Mouse (Mus musculus) heart, embryonic 16.5 days (tissue): ENCODE measurements around the gene Aff3. TPM values are rescaled to one million over a fixed set of nuclear protein-coding genes. Genes with fewer than 3 reads are reported as not detected.
A peak's percentile ranks its signal among the peaks of the same experiment; 100 is the strongest.

ENCODE experiments used
- ATAC-seq: fragments of 200-750 bp; cut with Nextera tagmentation; replicated peaks from 2 replicates; pipeline ENCODE4 v1.8.0; 2017; ENCODE audit warnings: moderate number of reproducible peaks; ENCODE audit not compliant: insufficient read depth, low FRiP score; ENCODE audit errors: extremely low read depth
- H3K27ac ChIP-seq: fragments of 300-500 bp; sonication (generic); 2 replicates; pipeline ENCODE4 v1.5.1; 2014; ENCODE audit warnings: mild to moderate bottlenecking, low read length, control low read depth, moderate library complexity
- H3K27me3 ChIP-seq: fragments of 300-500 bp; sonication (generic); 2 replicates; pipeline ENCODE4 v1.6.1; 2014; ENCODE audit warnings: low read length, mixed read lengths; ENCODE audit not compliant: control insufficient read depth, insufficient read depth
- H3K36me3 ChIP-seq: fragments of 300-500 bp; sonication (generic); 2 replicates; pipeline ENCODE4 v1.6.1; 2014; ENCODE audit not compliant: control insufficient read depth, insufficient read depth
- H3K4me1 ChIP-seq: fragments of 300-500 bp; sonication (generic); 2 replicates; pipeline ENCODE4 v1.6.1; 2014; ENCODE audit warnings: low read length, mixed read lengths; ENCODE audit not compliant: control insufficient read depth, insufficient read depth
- H3K4me2 ChIP-seq: fragments of 300-500 bp; sonication (generic); 2 replicates; pipeline ENCODE4 v1.6.1; 2014; ENCODE audit warnings: low read depth, mild to moderate bottlenecking, control low read depth, low read length
- H3K4me3 ChIP-seq: fragments of 300-500 bp; sonication (generic); 2 replicates; pipeline ENCODE4 v1.5.1; 2014; ENCODE audit warnings: mild to moderate bottlenecking, control low read depth, low read length
- H3K9ac ChIP-seq: fragments of 300-500 bp; sonication (generic); 2 replicates; pipeline ENCODE4 v1.6.1; 2014; ENCODE audit warnings: low read length, control low read depth
- H3K9me3 ChIP-seq: fragments of 300-500 bp; sonication (generic); replicated peaks from 2 replicates; pipeline ENCODE4 v1.6.1; 2016; ENCODE audit warnings: low read length; ENCODE audit not compliant: control insufficient read depth
- WGBS: fragments of 180-500 bp; shearing (Covaris S2); extraction: QIAGEN DNeasy Blood & Tissue Kit; methylation state at CpG from one replicate; pipeline ENCODE4 v1.1.7; 2014; 5-methylcytosine and 5-hydroxymethylcytosine counted together
- polyA plus RNA-seq: library from polyadenylated mRNA; unstranded; fragments of >200 nt; fragmentation: Nextera tagmentation; extraction: Ambion mirVana; gene quantifications from 2 replicates; pipeline ENCODE4 v1.2.1, GENCODE M21; 2015

Aff3 gene
- polyA plus RNA-seq, 1 experiment from 2014 or later: 2.2 TPM

DNA sequence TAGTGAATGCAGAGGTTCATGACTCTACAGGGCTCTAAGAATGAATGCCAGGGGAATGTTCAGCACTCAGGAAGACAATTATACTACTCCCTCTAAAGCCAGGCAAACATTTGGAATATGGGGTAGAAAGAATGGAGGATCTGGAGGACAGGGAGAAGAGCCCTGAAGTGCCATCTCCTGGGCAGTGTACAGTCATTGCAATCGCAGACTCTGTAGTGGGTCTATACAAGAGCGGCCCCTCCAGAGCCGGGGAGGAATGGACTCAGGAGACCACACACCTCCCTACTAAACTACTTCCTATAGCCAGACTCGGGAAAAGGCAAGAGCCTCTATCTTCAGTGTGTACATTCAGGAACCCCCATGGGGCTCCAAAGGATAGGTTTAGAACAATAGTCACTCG lies 25.1 kb downstream of the Aff3 start:
- H3K4me3 ChIP-seq: no peak overlapping the region
- H3K4me1 ChIP-seq: no peaks in the 10 kb centered on the region
- H3K36me3 ChIP-seq: no peaks in the 10 kb centered on the region
- 69% methylated on average over 5 of the region's 5 CpGs for WGBS
- no peak overlapping the region for H3K9ac ChIP-seq
- H3K9me3 ChIP-seq: no peaks in the 10 kb centered on the region
- no peak overlapping the region for H3K4me2 ChIP-seq
- H3K27me3 ChIP-seq: no peaks in the 10 kb centered on the region
- ATAC-seq: no peak
- no peak overlapping the region for H3K27ac ChIP-seq

DNA sequence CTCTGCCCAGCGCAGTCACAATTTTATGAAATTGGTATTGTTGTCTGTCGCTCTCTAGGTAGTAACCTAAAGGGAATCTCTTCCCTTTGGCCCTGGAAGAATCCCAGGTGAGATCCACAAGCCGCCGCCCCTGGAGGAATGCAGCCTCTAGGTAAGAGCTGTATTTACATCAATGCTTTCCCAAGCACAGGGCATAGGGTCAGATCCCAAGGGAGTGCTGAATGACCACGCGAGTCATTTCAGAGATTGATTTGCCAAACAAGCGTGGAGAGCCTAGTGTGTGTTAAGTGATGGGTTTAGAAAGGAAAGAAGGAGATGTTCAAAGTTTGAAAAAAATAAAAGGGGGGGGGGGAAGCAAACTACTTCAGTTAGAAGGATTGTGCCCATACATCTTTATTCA lies 29.2 kb downstream of the Aff3 start:
- WGBS: 73% methylated on average over 7 of the region's 7 CpGs
- H3K27ac ChIP-seq: no peak overlapping the region
- ATAC-seq: no peak

DNA sequence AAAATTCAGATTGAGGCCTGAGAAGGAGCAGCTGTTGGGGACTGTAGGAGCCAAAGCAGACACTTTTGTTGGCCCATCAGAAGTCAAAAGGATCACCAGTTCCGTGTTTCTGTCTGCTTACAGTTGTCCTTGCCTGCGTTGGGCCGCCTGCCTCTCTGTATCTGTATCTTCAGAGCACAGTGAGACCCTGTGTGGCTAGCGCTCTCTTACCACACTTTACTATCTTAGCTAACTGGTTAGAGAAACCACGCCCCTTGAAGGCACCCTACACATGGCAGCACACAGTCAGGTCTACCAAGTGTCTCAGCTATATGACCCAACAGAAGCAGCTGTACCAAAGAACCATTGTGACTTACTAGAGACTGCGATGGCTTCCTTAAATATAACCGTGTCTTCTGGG lies 30.7 kb downstream of the Aff3 start:
- H3K27me3 ChIP-seq: peaks cover 10% of the 10 kb centered on the region
- no peaks in the 10 kb centered on the region for H3K4me1 ChIP-seq
- no peaks in the 10 kb centered on the region for H3K9me3 ChIP-seq
- no peaks in the 10 kb centered on the region for H3K36me3 ChIP-seq
- no peak overlapping the region for H3K4me2 ChIP-seq
- H3K4me3 ChIP-seq: no peak overlapping the region
- no peak for ATAC-seq
- no peak overlapping the region for H3K27ac ChIP-seq
- 87% methylated on average over 7 of the region's 7 CpGs for WGBS
- H3K9ac ChIP-seq: no peak overlapping the region

More for the DNA sequence above, 29.2 kb downstream of the Aff3 start:
- Histone ChIP-seq H3K36me3 (no peaks in the 10 kb centered on the region), H3K27me3 (peaks cover 6% of the 10 kb centered on the region; the same call in 1 of the 2 replicates), H3K9ac (no peak overlapping the region), H3K9me3 (no peaks in the 10 kb centered on the region), H3K4me1 (no peaks in the 10 kb centered on the region), H3K4me3 (no peak overlapping the region), H3K4me2 (no peak overlapping the region)

DNA sequence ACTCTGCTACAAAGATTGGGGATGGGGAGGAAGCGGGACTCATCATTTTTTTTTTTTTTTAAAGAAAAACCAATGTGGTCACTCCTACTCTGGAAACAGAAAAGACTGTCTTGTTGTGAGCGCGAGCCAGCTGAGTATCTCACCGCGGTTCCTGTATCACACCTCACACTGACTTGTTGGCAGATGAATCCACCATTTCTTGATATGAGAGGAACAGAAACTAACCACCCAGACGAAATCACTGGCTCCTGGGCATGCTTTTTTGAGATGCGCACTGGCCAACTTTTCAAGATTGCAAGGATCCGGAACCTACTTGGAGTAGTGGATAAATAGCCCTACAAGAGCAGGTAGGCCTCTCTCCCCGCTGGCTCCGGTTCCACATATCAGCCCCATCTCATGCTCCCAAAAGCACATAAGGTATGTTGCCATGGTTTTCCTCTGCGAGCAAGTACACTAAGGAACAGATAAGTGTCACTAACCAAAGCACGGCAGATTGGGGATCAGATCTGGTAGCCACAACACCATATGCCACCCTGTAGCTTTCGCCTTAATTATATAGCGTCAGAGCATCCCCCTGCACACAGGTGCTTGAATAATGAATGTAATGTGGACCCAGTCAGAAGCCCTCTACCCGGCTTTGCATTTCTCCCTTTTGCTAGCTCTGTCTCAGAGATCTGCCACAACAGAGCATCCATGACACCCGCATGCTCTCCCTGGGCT lies 32.1 kb downstream of the Aff3 start:
- 84% methylated on average over 16 of the region's 16 CpGs for WGBS
- Histone ChIP-seq H3K9me3 (no peaks in the 10 kb centered on the region), H3K4me1 (peaks cover 2% of the 10 kb centered on the region; the same call in 1 of the 2 replicates), H3K4me3 (no peak overlapping the region), H3K36me3 (no peaks in the 10 kb centered on the region), H3K4me2 (no peak overlapping the region), H3K27me3 (peaks cover 18% of the 10 kb centered on the region), H3K27ac (no peak overlapping the region), H3K9ac (no peak overlapping the region)
- no peak for ATAC-seq

DNA sequence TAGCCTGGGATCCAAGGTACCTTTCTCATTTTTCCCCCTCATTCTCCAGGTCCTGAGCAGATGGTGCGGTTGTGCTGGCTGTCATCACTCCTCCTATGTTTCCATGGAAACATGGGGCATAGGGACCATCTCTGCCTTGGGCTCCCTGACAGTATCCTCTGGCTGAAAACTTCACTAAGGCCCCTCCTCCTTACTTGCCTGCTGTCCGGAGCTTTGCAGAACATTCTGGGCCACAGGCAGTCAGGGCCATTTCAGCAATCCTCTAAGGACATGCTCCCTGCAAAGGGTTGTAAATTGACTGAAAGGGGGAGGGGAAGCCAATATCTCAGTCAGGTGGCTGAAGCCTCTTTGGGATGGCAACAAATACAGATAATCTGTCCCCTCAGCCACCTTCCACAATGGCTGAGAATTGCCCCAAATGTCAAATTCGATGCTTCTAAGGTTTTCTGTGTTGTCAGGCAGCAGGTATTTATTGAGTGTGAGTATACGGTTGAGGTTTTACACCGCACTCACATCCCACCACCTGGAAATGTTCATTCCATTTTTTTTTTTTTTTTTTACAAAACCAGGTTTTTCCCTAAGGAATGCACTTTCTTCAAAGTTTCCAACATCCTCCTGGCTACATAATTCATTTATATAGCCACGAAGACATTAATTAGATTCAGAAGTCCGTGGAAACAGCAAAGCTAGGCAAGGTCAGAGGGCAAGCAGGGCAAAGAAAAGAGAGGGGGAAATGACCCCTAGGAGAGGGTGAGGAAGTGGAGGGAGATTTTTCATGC lies 33.1 kb downstream of the Aff3 start:
- ATAC-seq: no peak
- Histone ChIP-seq H3K9me3 (no peaks in the 10 kb centered on the region), H3K4me1 (peaks cover 2% of the 10 kb centered on the region), H3K4me3 (no peak overlapping the region), H3K9ac (no peak overlapping the region), H3K36me3 (no peaks in the 10 kb centered on the region), H3K27ac (no peak overlapping the region), H3K4me2 (no peak overlapping the region), H3K27me3 (peaks cover 20% of the 10 kb centered on the region)
- WGBS: 57% methylated on average over 7 of the region's 7 CpGs

DNA sequence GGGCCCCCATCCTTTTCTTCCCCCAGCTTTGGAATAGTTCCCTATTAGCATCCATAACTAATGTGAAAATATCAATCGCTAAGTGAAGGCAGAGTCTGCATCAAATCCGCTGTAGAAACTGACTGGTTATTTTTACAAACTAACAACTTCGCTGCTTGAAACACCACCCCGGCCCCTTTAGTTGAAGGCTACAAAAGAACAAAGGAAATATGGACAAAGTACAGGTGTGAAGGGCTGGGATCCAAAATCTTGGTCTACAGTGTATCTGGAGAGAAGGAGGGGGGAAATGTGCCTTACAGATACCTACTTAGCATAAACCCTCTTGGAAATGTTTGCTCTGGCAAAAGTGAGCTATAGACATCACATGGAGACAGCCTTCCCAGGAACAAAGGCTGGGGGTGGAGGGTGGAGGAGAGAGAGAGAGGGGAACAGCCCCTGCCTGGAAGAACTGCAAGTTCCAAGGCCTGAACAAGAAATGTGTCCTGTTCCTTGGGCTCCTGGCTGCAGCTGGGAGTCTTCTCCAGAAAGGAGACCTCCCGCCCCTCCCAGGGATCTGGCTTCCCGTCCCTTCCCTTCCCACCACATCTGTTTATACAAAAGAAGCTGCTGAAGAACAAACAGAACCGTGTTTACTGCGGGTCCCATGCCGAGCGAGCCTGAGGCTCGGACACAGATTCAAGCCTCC lies 35.7 kb downstream of the Aff3 start:
- ATAC-seq: no peak
- no peak overlapping the region for H3K27ac ChIP-seq
- no peak overlapping the region for H3K9ac ChIP-seq
- 52% methylated on average over 11 of the region's 11 CpGs for WGBS
- peaks cover 29% of the 10 kb centered on the region for H3K27me3 ChIP-seq
- H3K4me1 ChIP-seq: peaks cover 8% of the 10 kb centered on the region
- H3K4me3 ChIP-seq: no peak overlapping the region
- H3K9me3 ChIP-seq: no peaks in the 10 kb centered on the region
- H3K36me3 ChIP-seq: no peaks in the 10 kb centered on the region
- no peak overlapping the region for H3K4me2 ChIP-seq

DNA sequence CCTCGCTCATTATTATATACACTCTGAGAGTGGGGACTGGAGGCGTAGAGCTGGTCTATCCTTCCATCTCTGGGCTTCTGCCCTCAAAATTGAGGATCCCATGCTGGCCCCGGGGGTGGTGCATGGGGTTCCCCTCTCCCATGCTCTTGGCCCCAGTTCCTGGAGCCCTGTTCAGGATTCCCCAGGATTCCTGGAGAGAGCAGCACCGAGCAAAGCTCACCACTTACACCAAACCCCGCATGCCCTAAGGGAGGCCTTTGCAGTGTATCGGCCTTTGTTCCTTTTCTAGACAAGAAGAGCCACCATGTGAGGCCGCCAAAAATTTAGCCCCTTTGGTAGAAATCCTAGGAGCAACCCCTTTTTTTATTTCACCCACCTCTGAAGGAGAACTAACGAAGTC lies 36.3 kb downstream of the Aff3 start:
- WGBS: 57% methylated on average over 8 of the region's 8 CpGs
- Histone ChIP-seq H3K4me3 (peak overlapping the region; percentile 82; the same call in 1 of the 2 replicates), H3K4me1 (peaks cover 8% of the 10 kb centered on the region), H3K27me3 (peaks cover 29% of the 10 kb centered on the region), H3K9me3 (no peaks in the 10 kb centered on the region), H3K27ac (no peak overlapping the region), H3K36me3 (no peaks in the 10 kb centered on the region), H3K9ac (no peak overlapping the region), H3K4me2 (peak overlapping the region; percentile 100; the same call in 1 of the 2 replicates)
- ATAC-seq: no peak

DNA sequence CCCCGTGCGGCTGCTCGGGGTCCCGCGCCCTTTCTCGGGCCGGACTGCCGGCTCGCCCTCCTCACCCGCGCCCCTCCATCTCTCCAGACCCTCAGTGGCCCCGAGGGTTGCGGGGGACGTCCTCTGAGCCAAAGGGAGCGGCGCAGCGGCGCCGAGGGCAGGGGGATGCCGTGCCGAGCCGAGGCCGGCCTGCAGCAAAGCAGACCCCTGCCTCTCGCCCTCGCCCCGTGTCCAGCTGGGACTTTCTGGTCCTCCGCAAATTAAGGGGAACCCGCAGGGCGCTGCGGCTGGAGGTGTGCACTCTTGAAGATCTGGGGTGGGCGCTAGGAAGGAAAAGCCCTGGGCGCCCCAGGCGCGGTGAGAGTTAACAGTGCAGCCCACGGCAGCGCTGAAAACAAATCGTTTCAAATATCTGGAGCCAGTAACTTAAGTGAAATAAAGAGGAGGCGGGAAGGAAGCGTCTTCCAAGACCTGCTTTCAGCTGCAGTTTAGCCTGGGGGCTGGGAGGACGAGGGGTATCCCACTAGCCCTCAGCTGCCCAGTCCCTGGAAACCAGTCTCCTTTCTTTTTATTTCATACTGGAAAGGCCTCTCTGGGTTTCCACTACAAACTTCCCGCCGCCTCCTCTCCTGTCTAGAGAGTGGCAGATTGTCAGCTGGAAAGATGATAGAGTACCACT lies 36.9 kb downstream of the Aff3 start:
- 2% methylated on average over 42 of the region's 42 CpGs for WGBS
- peak overlapping the region; percentile 100 for H3K4me2 ChIP-seq
- ATAC-seq: peak; percentile 40; the same call in 1 of the 2 replicates
- H3K4me3 ChIP-seq: peak overlapping the region; percentile 82
- peaks cover 29% of the 10 kb centered on the region for H3K27me3 ChIP-seq
- H3K4me1 ChIP-seq: peaks cover 8% of the 10 kb centered on the region
- no peaks in the 10 kb centered on the region for H3K9me3 ChIP-seq
- H3K9ac ChIP-seq: peak overlapping the region; percentile 83
- H3K27ac ChIP-seq: peak overlapping the region; percentile 9
- H3K36me3 ChIP-seq: no peaks in the 10 kb centered on the region
